Mouse (Mus musculus): ENCODE data around the gene Dsp. TPM values are rescaled to one million over a fixed set of nuclear protein-coding genes. Genes with fewer than 3 reads are reported as not detected.

Dsp gene
- total RNA-seq, 2 experiments from 2014 or later: 0.10 to 0.14 TPM

Other genes with a start within 250 kb of the Dsp start
- gene Ssr1, start 157.1 kb upstream of the Dsp start, total RNA-seq (2021): 10 to 100 TPM; 79.5 to 88.5 TPM
- 10 to 100 TPM; 22.9 to 32.0 TPM for gene Riok1, start 114.3 kb upstream of the Dsp start, total RNA-seq (2021)
- 1 to 10 TPM; 5.9 to 6.0 TPM for gene Cage1, start 114.2 kb upstream of the Dsp start, total RNA-seq (2021)
- 10 to 100 TPM; 12.7 to 25.7 TPM for gene Snrnp48, start 53.6 kb downstream of the Dsp start, total RNA-seq (2021)
- gene Bmp6, start 193.8 kb downstream of the Dsp start, total RNA-seq (2021): 10 to 100 TPM in 1 of 2 experiments, 1 to 10 TPM in 1; 6.5 to 11.8 TPM